Mouse (Mus musculus) cerebellum, postnatal 36 days (tissue): ENCODE measurements around the gene Ocel1.

ENCODE experiments used
- DNase-seq, 2 experiments: peaks; one replicate each; pipeline ENCODE4 v3.0.0; 2021 to 2022; ENCODE audit warnings: mixed read lengths in 2 of 2

Ocel1 gene

DNA sequence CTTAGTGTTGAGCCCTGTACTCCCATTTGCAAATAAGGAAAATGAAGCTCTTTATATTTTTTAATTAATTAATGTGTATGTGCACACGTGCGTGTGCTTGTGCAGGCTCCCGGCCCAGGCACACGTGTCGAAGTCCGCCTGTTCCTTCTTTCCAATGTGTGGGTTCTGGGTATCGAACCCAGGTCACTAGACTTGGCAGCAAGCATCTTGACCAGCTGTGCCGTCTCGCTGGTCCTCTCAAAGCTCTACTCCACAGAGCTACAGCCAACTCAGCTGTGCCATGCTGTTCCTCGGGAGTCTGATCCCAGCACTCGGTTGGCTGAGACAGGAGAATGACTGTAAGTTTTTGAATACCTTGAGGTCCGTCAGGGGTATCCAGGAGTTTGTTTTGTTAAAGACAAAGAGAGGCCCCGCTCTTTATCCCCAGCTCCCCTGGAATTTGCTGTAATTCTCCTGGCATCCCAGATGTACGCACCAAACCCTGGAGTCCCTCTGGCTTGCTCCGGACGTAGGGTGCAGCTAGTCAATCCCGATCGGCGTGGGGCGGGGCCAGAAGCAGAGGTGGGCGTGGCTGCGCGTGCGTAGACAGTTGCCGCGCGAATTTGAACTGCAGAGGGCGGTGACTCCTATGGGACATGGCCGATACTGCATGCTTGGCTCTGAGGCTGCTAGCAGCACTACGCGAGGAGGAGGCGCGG, 34.5 kb downstream of the Ocel1 start, which contains the start of gene Ankle1:
TSS of gene Ankle1 (plus strand) at position 610 of the 698 bp plus-strand sequence.
- DNase-seq, result peak; percentile 92 to 93

DNA sequence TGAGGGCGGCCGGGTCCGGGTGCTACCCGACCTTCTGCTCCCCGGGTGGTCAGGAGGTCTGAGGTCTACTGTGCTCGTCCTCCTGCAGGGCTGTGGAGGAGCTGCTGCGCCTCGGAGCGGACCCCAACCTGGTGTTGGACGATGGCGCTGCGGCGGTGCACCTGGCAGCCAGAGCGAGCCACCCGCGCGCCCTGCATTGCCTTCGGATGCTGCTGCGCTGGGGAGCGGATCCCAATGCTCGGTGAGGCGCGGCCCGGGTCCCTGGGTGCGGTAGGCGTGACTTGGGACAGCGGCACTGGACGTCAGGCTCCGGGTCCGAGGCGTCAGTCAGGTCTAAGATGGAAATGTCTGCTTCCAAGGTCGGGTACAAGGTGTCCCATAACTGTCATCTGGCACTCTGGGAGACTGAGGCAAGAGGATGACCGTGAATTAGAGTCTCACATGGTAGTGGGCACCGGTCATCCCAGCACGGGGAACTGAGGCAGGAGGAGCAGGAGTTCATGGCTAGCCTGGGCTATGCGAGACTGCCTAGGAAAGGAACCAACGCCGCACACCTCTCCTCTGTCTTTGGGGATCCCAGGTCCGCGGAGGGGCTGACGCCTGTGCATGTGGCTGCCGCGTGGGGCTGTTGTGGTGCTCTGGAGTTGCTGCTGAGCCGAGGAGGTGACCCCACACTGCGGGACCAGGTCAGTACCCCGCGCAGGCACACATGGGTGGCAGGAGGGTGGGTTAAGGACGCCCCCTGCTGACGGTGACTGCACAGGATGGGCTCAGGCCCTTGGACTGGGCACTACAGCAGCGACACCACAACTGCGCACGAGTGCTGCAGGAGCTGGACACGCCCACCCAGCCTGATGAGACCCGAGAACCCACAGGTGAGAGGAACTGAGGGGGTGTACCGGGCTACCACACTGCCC, 35.3 kb downstream of the Ocel1 start:
- peak; percentile 33 to 54 for DNase-seq

DNA sequence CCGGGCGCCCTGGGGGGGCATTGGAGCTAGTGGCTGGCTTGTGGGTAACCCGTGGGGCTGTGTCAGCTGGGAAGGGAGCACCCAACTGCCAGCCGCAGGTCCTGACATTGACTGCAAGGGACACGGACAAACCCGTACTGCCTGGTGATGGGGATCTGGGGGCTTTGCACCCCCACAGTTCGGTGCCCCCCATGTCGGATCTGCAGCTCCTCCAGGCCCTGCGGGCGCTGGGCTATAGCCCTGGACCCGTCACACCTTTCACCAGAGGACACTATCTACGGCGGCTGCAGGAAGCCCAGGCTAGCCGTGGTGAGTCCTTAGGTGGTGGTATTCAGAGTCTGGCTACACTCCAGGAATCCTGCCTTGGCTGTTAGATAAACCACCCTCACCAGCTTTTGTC, 36.3 kb downstream of the Ocel1 start:
- DNase-seq, result no peak

DNA sequence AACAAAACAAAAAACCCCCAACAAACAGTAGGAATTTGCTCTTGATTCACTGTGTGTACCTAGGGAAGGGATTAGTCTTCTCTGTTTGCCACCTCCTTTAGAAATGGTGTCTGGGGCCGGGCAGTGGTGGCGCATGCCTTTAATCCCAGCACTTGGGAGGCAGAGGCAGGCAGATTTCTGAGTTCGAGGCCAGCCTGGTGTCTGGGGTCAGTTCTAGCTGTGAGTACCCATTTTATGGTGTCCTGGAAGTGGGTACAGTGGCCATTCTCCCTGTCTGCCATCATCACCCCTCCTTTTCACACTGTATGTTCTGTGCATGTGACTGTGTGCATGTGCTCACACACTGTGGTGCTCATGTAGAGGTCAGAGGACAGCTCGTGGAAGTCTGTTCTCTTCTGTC, 37.1 kb downstream of the Ocel1 start:
- no peak for DNase-seq

DNA sequence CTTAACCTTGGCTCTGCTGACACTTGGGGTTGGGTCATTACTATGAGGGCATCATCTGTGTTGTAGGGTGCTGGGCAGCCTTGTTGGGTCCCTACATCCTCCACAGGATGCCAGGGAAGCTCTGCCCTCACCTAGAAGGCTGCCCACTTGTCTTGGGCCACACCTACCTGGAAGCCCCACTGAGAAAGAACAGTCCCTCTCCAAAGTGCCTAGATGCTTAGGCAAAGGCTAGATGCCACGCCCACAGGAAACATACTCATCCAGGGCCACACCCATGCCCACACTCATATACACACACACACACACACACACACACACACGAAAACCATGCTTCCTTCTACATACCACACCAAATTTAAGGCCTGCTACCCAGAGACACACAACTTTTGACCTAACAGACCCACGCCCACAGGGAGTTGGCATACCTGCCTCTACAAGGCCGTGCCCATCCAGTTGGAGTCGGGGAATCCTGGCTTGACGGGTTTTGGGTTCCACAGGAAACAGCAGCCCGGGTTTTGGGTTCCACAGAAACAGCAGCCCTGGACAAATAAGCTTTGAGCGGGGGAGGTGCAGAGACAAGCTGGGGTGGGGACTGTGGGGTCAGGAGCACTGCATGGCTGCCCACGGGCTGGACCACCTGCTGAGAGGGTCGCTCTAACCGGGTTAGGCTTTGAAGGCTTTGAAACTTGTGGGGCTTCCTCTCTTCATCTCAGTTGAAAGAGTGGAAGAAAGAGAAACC, 40.6 kb downstream of the Ocel1 start:
- no peak for DNase-seq

DNA sequence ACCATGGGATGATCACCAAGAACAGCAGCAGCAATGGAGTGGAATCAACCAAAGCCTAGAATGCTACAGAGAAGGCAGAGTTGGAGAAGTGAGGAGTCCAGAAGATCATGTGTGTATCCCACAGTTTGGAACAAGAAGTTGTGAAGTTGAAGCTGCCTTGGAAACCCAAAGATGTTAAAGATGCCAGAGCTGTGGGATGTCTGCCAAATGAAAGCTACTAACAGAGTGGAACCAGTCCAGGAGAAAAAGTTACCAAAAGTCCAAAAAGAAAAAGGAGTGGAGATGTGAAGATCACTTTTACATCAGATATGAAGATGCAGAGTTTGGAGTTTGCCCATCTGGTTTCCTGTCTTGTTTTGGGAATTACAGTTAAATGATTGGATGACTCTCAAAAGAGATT, 51.0 kb downstream of the Ocel1 start:
- no peak for DNase-seq
